Mouse (Mus musculus): ENCODE results near the gene Arvcf. TPM values are rescaled to one million over a fixed set of nuclear protein-coding genes. Genes with fewer than 3 reads are reported as not detected.
A peak's percentile ranks its signal among the peaks of the same experiment; 100 is the strongest.

Gene Arvcf
- total and polyA plus RNA-seq, 2 experiments from 2014 or later = 54.5 to 219 TPM

DNA sequence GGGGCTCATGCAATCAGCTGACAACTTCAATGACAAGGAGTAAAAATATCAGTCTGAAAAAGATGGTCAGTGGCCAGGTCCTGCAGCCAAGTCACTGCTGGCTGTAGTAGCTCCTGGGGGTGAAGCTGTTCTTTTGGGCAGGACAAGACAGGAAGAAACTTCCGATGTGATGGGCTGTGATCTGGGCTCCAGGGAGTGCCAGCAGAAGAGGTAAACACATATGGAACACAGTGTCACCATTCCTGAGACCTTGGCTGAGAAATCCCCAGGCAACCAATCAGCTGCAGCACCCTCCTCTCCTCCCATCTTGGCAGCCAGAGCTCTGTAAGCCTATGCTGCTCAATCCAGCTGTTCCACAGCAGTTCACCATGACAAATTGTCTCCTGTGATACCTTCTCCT lies 8.1 kb upstream of the Arvcf start:
- 50% methylated on average over 1 of the region's 1 CpGs for WGBS
- H3K9ac ChIP-seq (replicated peaks; ENCODE audit: low read length, poor library complexity, severe bottlenecking) = no peak overlapping the region
- H3K9me3 ChIP-seq (ENCODE audit: low read length) = no peaks in the 10 kb centered on the region
- peaks cover 3% of the 10 kb centered on the region; the same call in 1 of the 2 replicates for H3K36me3 ChIP-seq (ENCODE audit: insufficient read depth, low read length)
- H3K4me2 ChIP-seq (ENCODE audit: low read depth, low read length, poor library complexity, severe bottlenecking) = no peak overlapping the region
- TF ChIP-seq CTCF (IDR thresholded peaks at IDR 0.05) = no peak
- peaks cover 11% of the 10 kb centered on the region; the same call in 1 of the 2 replicates for H3K4me1 ChIP-seq (ENCODE audit: insufficient read depth, low read length)
- H3K27me3 ChIP-seq (ENCODE audit: insufficient read depth, low read length) = no peaks in the 10 kb centered on the region
- no peak for ATAC-seq (ENCODE audit: low FRiP score)
- no peak overlapping the region for H3K27ac ChIP-seq (ENCODE audit: low read depth, low read length)
- no peak overlapping the region for H3K4me3 ChIP-seq (ENCODE audit: low read depth, low read length)
- peak; percentile 51 for DNase-seq (ENCODE audit: low spot score)

DNA sequence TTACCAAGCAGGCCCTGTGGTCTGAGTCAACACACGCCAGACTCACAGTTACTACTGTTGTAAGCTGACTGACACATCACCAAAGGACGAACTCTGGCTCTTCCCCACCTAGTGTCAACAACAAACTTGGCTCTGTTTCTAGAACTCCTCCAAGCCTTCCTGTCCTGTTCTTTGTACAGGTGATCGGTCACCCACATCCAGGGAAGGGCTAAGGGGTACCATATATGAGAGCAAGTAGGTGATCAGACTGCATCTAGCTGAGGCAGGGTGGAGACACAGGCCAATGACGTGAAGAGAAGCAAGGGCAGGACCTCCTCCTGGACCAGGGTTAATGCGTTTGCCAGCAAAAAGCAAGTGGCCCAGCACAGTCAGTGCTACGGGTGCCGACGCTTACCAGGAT lies 6.4 kb upstream of the Arvcf start:
- no peak for DNase-seq (ENCODE audit: low spot score)
- ATAC-seq (ENCODE audit: low FRiP score) = no peak
- H3K9ac ChIP-seq (replicated peaks; ENCODE audit: low read length, poor library complexity, severe bottlenecking) = no peak overlapping the region
- H3K27ac ChIP-seq (ENCODE audit: low read depth, low read length) = no peak overlapping the region
- 95% methylated on average over 8 of the region's 8 CpGs for WGBS
- peaks cover 11% of the 10 kb centered on the region; the same call in 1 of the 2 replicates for H3K4me1 ChIP-seq (ENCODE audit: insufficient read depth, low read length)
- H3K9me3 ChIP-seq (ENCODE audit: low read length) = no peaks in the 10 kb centered on the region
- no peaks in the 10 kb centered on the region for H3K27me3 ChIP-seq (ENCODE audit: insufficient read depth, low read length)
- H3K4me2 ChIP-seq (ENCODE audit: low read depth, low read length, poor library complexity, severe bottlenecking) = no peak overlapping the region
- no peak overlapping the region for H3K4me3 ChIP-seq (ENCODE audit: low read depth, low read length)
- TF ChIP-seq CTCF (IDR thresholded peaks at IDR 0.05) = no peak
- H3K36me3 ChIP-seq (ENCODE audit: insufficient read depth, low read length) = peaks cover 3% of the 10 kb centered on the region; the same call in 1 of the 2 replicates

- Histone ChIP-seq H3K4me1 (ENCODE audit: insufficient read depth, low read length) (peaks cover 11% of the 10 kb centered on the region; the same call in 1 of the 2 replicates), H3K4me2 (ENCODE audit: low read depth, low read length, poor library complexity, severe bottlenecking) (no peak overlapping the region), H3K9me3 (ENCODE audit: low read length) (no peaks in the 10 kb centered on the region), H3K9ac (replicated peaks; ENCODE audit: low read length, poor library complexity, severe bottlenecking) (0 out of 2 replicates have a peak overlapping the region, but pooled peaks have one; percentile 25), H3K4me3 (ENCODE audit: low read depth, low read length) (no peak overlapping the region), H3K27me3 (ENCODE audit: insufficient read depth, low read length) (no peaks in the 10 kb centered on the region), H3K36me3 (ENCODE audit: insufficient read depth, low read length) (peaks cover 3% of the 10 kb centered on the region; the same call in 1 of the 2 replicates), H3K27ac (ENCODE audit: low read depth, low read length) (no peak overlapping the region)
- TF ChIP-seq CTCF (IDR thresholded peaks at IDR 0.05) = no peak
- 72% methylated on average over 2 of the region's 2 CpGs for WGBS
- DNase-seq (ENCODE audit: low spot score) = no peak
- no peak for ATAC-seq (ENCODE audit: low FRiP score)
These were observed 5.9 kb upstream of the Arvcf start for GRCm38 (mm10) chr16:18342076-18342475.

GRCm38 (mm10) chr16:18342650-18343570 lies 5.1 kb upstream of the Arvcf start:
- Histone ChIP-seq H3K4me2 (ENCODE audit: low read depth, low read length, poor library complexity, severe bottlenecking) (peak overlapping the region; percentile 74), H3K9me3 (ENCODE audit: low read length) (no peaks in the 10 kb centered on the region), H3K36me3 (ENCODE audit: insufficient read depth, low read length) (peaks cover 3% of the 10 kb centered on the region; the same call in 1 of the 2 replicates), H3K4me1 (ENCODE audit: insufficient read depth, low read length) (peaks cover 17% of the 10 kb centered on the region; the same call in 1 of the 2 replicates), H3K27me3 (ENCODE audit: insufficient read depth, low read length) (no peaks in the 10 kb centered on the region), H3K27ac (ENCODE audit: low read depth, low read length) (peak overlapping the region; percentile 39), H3K9ac (replicated peaks; ENCODE audit: low read length, poor library complexity, severe bottlenecking) (peak overlapping the region; percentile 57), H3K4me3 (ENCODE audit: low read depth, low read length) (peak overlapping the region; percentile 47)
- ATAC-seq (ENCODE audit: low FRiP score) (peak; percentile 1; the same call in 1 of the 2 replicates), DNase-seq (ENCODE audit: low spot score) (no peak)
- 40% methylated on average over 9 of the region's 9 CpGs for WGBS
- no peak for TF ChIP-seq CTCF (IDR thresholded peaks at IDR 0.05)

DNA sequence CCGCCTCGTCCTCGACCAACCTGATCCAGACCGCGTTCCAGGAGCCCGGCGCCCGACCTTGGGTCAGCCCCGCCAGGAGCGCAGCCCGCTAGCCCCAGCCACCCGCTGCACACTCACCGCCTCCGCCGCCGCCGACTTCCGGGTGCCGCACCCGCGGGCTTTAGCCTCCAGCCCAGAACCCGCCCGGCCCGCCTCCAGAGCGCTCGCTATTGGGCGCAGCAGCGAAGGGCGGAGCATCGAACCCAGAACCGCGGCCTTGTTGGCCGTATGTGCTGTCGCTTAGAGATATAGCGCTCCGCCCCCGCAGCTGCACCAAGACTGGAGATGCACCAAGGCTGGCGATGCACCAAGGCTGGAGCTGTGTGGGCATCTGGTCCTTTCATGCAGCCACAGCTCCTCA lies 4.2 kb upstream of the Arvcf start:
- WGBS = under 1% methylated on average over 38 of the region's 38 CpGs
- H3K27ac ChIP-seq (ENCODE audit: low read depth, low read length) = peak overlapping the region; percentile 70
- ATAC-seq (ENCODE audit: low FRiP score) = peak; percentile 88
- no peaks in the 10 kb centered on the region for H3K36me3 ChIP-seq (ENCODE audit: insufficient read depth, low read length)
- H3K27me3 ChIP-seq (ENCODE audit: insufficient read depth, low read length) = no peaks in the 10 kb centered on the region
- H3K4me3 ChIP-seq (ENCODE audit: low read depth, low read length) = peak overlapping the region; percentile 47
- H3K9ac ChIP-seq (replicated peaks; ENCODE audit: low read length, poor library complexity, severe bottlenecking) = peak overlapping the region; percentile 57
- peak; percentile 98 for DNase-seq (ENCODE audit: low spot score)
- no peak; the same call in 1 of the 2 replicates for TF ChIP-seq CTCF (IDR thresholded peaks at IDR 0.05)
- H3K4me1 ChIP-seq (ENCODE audit: insufficient read depth, low read length) = peaks cover 17% of the 10 kb centered on the region; the same call in 1 of the 2 replicates
- H3K4me2 ChIP-seq (ENCODE audit: low read depth, low read length, poor library complexity, severe bottlenecking) = peak overlapping the region; percentile 74
- H3K9me3 ChIP-seq (ENCODE audit: low read length) = no peaks in the 10 kb centered on the region

GRCm38 (mm10) chr16:18345243-18345642 lies 2.7 kb upstream of the Arvcf start:
- Histone ChIP-seq H3K27me3 (ENCODE audit: insufficient read depth, low read length) (no peaks in the 10 kb centered on the region), H3K4me3 (ENCODE audit: low read depth, low read length) (no peak overlapping the region), H3K27ac (ENCODE audit: low read depth, low read length) (peak overlapping the region; percentile 32; the same call in 1 of the 2 replicates), H3K9ac (replicated peaks; ENCODE audit: low read length, poor library complexity, severe bottlenecking) (no peak overlapping the region), H3K36me3 (ENCODE audit: insufficient read depth, low read length) (no peaks in the 10 kb centered on the region), H3K4me2 (ENCODE audit: low read depth, low read length, poor library complexity, severe bottlenecking) (no peak overlapping the region), H3K4me1 (ENCODE audit: insufficient read depth, low read length) (peaks cover 25% of the 10 kb centered on the region; the same call in 1 of the 2 replicates), H3K9me3 (ENCODE audit: low read length) (no peaks in the 10 kb centered on the region)
- TF ChIP-seq CTCF (IDR thresholded peaks at IDR 0.05) = peak; percentile 95
- ATAC-seq (ENCODE audit: low FRiP score) (peak; percentile 12; the same call in 1 of the 2 replicates), DNase-seq (ENCODE audit: low spot score) (peak; percentile 93)
- WGBS = 5% methylated on average over 3 of the region's 3 CpGs

Data from midbrain, postnatal 0 days (tissue).